Mouse (Mus musculus) embryonic facial prominence, embryonic 13.5 days (tissue): ENCODE results near the gene Rph3a. TPM values are rescaled to one million over a fixed set of nuclear protein-coding genes. Genes with fewer than 3 reads are reported as not detected.
"Not testable (repeated sequence)": the region's sequence is repeated elsewhere in the genome, so short reads cannot be mapped to it uniquely, and the experiment has no call there.

Experiments
- ATAC-seq: fragments of 200-750 bp; cut with Nextera tagmentation; 2 replicates; pipeline ENCODE4 v1.8.0; 2017; ENCODE audit warnings: low read depth; ENCODE audit not compliant: insufficient number of reproducible peaks, insufficient read depth, low FRiP score, low TSS enrichment
- H3K27ac ChIP-seq: fragments of 300-500 bp; sonication (generic); 2 replicates; pipeline ENCODE4 v1.5.1; 2015; ENCODE audit warnings: moderate library complexity, mild to moderate bottlenecking, inconsistent platforms
- H3K27me3 ChIP-seq: fragments of 300-500 bp; sonication (generic); 2 replicates; pipeline ENCODE4 v1.6.1; 2015; ENCODE audit warnings: mild to moderate bottlenecking, inconsistent platforms
- H3K36me3 ChIP-seq: fragments of 300-500 bp; sonication (generic); 2 replicates; pipeline ENCODE4 v1.6.1; 2015; ENCODE audit warnings: mild to moderate bottlenecking, inconsistent platforms
- H3K4me1 ChIP-seq: fragments of 300-500 bp; sonication (generic); 2 replicates; pipeline ENCODE4 v1.6.1; 2015; ENCODE audit warnings: inconsistent platforms
- H3K4me2 ChIP-seq: fragments of 300-500 bp; sonication (generic); 2 replicates; pipeline ENCODE4 v1.6.1; 2015; ENCODE audit warnings: moderate library complexity, mild to moderate bottlenecking, inconsistent platforms
- H3K4me3 ChIP-seq: fragments of 300-500 bp; sonication (generic); 2 replicates; pipeline ENCODE4 v1.5.1; 2015; ENCODE audit warnings: mild to moderate bottlenecking, inconsistent platforms
- H3K9ac ChIP-seq: fragments of 300-500 bp; sonication (generic); 2 replicates; pipeline ENCODE4 v1.6.1; 2015; ENCODE audit warnings: mild to moderate bottlenecking, inconsistent platforms
- H3K9me3 ChIP-seq: fragments of 300-500 bp; sonication (generic); 2 replicates; pipeline ENCODE4 v1.6.1; 2016; ENCODE audit warnings: inconsistent platforms
- WGBS: fragments of 180-500 bp; shearing (Covaris S2); methylation state at CpG from one replicate; pipeline ENCODE4 v1.1.7; 2015; ENCODE audit warnings: mixed read lengths; 5-methylcytosine and 5-hydroxymethylcytosine counted together
- polyA plus RNA-seq: library from polyadenylated mRNA; unstranded; fragments of >200 nt; fragmentation: Nextera tagmentation; extraction: Ambion mirVana; gene quantifications from 2 replicates; pipeline ENCODE4 v1.2.1, GENCODE M21; 2015

Gene Rph3a
- polyA plus RNA-seq, 1 experiment from 2014 or later: 0.15 TPM

GRCm38 (mm10) chr5:120938586-120938985, 71.3 kb downstream of the Rph3a start:
- Histone ChIP-seq H3K9me3 (no peaks in the 10 kb centered on the region), H3K4me3 (no peak overlapping the region), H3K27me3 (no peaks in the 10 kb centered on the region), H3K4me1 (no peaks in the 10 kb centered on the region), H3K9ac (no peak overlapping the region), H3K4me2 (no peak overlapping the region), H3K27ac (no peak overlapping the region), H3K36me3 (no peaks in the 10 kb centered on the region)
- 43% methylated on average over 8 of the region's 8 CpGs for WGBS
- no peak for ATAC-seq

DNA sequence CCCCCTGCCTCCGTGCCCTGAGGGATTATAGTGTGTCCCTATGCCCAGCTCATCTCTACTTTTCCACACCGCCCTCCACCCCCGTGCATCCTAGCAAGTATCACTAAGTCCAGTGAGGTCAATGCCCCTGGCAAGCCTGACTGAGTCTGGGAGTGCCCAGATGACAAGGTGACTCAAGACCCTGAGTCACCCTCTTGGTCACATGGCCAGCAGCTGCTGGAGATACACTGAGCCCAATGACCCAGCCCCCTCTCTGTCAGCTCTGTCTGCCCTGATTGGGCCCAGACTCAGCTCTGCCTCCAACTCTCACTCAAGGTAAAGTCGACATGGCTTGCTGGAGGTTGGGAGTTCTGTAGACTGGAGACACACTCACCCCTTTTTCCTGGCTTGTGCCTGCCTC, 72.1 kb downstream of the Rph3a start:
- ATAC-seq: no peak
- 67% methylated on average over 4 of the region's 4 CpGs for WGBS
- Histone ChIP-seq H3K9ac (no peak overlapping the region), H3K4me3 (no peak overlapping the region), H3K27ac (no peak overlapping the region), H3K4me2 (no peak overlapping the region), H3K36me3 (no peaks in the 10 kb centered on the region), H3K27me3 (no peaks in the 10 kb centered on the region), H3K4me1 (no peaks in the 10 kb centered on the region), H3K9me3 (no peaks in the 10 kb centered on the region)

DNA sequence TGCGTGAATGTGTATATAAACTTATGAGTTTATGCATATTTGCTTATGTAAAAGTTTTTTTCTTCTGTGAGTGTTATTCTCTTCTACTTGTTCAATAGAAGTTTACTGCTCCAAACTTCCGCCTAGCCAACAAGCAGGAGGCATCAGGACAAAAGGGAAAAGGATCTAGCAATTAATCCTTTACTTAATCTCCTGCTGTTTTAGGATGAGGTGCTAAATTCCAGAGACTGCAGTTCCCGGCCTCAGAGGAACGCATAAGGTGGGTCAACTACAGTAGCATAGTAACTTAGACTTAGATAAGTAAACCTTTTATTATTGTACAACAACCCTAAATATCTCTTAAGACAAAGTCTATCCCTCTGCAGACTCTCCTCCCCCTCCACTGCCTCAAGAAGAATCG, 75.9 kb downstream of the Rph3a start:
- no peaks in the 10 kb centered on the region for H3K36me3 ChIP-seq
- H3K4me3 ChIP-seq: no peak overlapping the region
- H3K9ac ChIP-seq: no peak overlapping the region
- H3K27ac ChIP-seq: no peak overlapping the region
- H3K27me3 ChIP-seq: no peaks in the 10 kb centered on the region
- H3K4me2 ChIP-seq: no peak overlapping the region
- no peaks in the 10 kb centered on the region for H3K4me1 ChIP-seq
- 26% methylated on average over 5 of the region's 5 CpGs for WGBS
- ATAC-seq: no peak
- no peaks in the 10 kb centered on the region for H3K9me3 ChIP-seq

GRCm38 (mm10) chr5:120927036-120927435, 82.9 kb downstream of the Rph3a start:
- ATAC-seq: no peak
- 8% methylated on average over 1 of the region's 1 CpGs for WGBS
- no peak overlapping the region for H3K27ac ChIP-seq
- no peak overlapping the region for H3K9ac ChIP-seq
- no peaks in the 10 kb centered on the region for H3K36me3 ChIP-seq
- no peak overlapping the region for H3K4me2 ChIP-seq
- no peak overlapping the region for H3K4me3 ChIP-seq
- no peaks in the 10 kb centered on the region for H3K9me3 ChIP-seq
- H3K27me3 ChIP-seq: no peaks in the 10 kb centered on the region
- no peaks in the 10 kb centered on the region for H3K4me1 ChIP-seq

- not testable (repeated sequence) for H3K4me2 ChIP-seq, H3K9me3 ChIP-seq, H3K4me1 ChIP-seq, H3K9ac ChIP-seq, H3K36me3 ChIP-seq, H3K4me3 ChIP-seq, H3K27me3 ChIP-seq, H3K27ac ChIP-seq, ATAC-seq
- 65% methylated on average over 2 of the region's 2 CpGs for WGBS
Measured at GRCm38 (mm10) chr5:120926311-120926710, 83.6 kb downstream of the Rph3a start.

DNA sequence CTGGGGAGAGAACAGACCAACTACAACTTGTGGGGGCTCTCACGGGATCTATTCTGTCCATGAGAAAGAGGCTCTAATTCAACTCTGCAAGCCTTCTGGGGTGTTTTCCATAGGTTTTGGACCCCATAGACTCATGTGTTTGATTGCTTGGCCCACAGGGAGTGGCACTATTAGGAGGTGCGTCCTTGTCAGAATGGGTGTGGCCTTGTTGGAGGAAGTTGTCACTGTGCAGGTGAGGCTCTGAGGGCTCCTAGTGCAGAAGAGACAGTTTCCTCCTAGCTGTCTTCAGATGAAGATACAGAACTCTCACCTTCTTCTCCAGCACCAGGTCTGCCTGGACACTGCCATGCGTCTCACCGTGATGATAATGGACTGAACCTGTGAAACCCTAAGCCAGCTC, 85.4 kb downstream of the Rph3a start:
- WGBS: 77% methylated on average over 4 of the region's 4 CpGs
- H3K4me1 ChIP-seq, H3K27ac ChIP-seq, ATAC-seq, H3K36me3 ChIP-seq, H3K9me3 ChIP-seq, H3K4me2 ChIP-seq, H3K4me3 ChIP-seq, H3K27me3 ChIP-seq, H3K9ac ChIP-seq: not testable (repeated sequence)

GRCm38 (mm10) chr5:120923969-120924368, 85.9 kb downstream of the Rph3a start:
- Histone ChIP-seq H3K9me3 (no peaks in the 10 kb centered on the region), H3K4me1 (no peaks in the 10 kb centered on the region), H3K4me2 (no peak overlapping the region), H3K27me3 (no peaks in the 10 kb centered on the region), H3K4me3 (no peak overlapping the region), H3K27ac (no peak overlapping the region), H3K36me3 (no peaks in the 10 kb centered on the region), H3K9ac (no peak overlapping the region)
- 76% methylated on average over 4 of the region's 4 CpGs for WGBS
- no peak for ATAC-seq

DNA sequence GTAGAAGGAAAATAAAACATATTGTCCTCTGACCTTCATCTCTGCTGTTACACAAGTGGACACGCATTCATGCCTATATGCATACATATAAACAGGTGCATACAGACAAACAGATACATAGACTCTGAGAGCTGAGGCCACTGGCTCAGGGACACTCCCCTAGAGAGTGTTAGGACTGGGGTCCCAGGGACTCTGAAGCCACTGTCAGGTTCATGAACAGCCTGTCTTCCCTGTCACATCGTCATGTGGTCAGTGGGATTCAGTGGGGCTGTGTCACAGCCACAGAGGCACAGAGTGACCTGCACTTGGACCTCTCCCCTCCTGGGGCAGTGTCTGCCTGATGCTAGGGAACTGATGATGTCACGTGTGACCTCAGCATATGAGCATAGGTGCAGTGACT, 89.6 kb downstream of the Rph3a start:
- no peak overlapping the region for H3K4me3 ChIP-seq
- no peak overlapping the region for H3K27ac ChIP-seq
- WGBS: 84% methylated on average over 3 of the region's 3 CpGs
- no peaks in the 10 kb centered on the region for H3K27me3 ChIP-seq
- H3K9me3 ChIP-seq: no peaks in the 10 kb centered on the region
- H3K4me1 ChIP-seq: no peaks in the 10 kb centered on the region
- H3K9ac ChIP-seq: no peak overlapping the region
- H3K4me2 ChIP-seq: no peak overlapping the region
- no peaks in the 10 kb centered on the region for H3K36me3 ChIP-seq
- ATAC-seq: no peak

GRCm38 (mm10) chr5:120919156-120919935, 90.5 kb downstream of the Rph3a start:
- not testable (repeated sequence) for H3K4me1 ChIP-seq, H3K27me3 ChIP-seq, H3K9me3 ChIP-seq, H3K4me2 ChIP-seq, H3K27ac ChIP-seq, H3K36me3 ChIP-seq, H3K4me3 ChIP-seq, ATAC-seq, H3K9ac ChIP-seq
- WGBS: 60% methylated on average over 2 of the region's 2 CpGs

DNA sequence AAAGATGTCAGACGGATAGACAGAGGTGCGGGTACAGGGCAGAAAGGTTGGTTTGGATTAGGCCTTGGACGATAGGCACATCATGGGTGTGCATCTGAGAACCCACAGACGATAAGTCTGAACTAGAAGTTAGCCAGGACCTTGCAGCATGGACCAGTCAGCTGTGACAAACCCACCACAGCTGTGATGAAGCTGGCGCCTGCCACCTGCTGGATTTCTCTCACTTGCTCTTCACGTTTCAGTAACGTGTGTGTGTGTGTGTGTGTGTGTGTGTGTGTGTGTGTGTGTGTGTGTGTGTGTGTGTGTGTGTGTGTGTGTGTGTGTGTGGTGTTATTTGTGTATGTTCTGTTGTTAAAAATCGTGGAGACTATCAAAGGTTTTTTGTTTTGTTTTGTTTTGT, 95.7 kb downstream of the Rph3a start, which contains the start of gene Oas1d:
Gene Oas1d, plus strand, starts transcription at position 333 of the 400 bp plus-strand sequence.
- H3K4me1 ChIP-seq, H3K9ac ChIP-seq, H3K27ac ChIP-seq, H3K9me3 ChIP-seq, H3K27me3 ChIP-seq, H3K4me2 ChIP-seq, H3K36me3 ChIP-seq, ATAC-seq, H3K4me3 ChIP-seq: not testable (repeated sequence)
- WGBS: 46% methylated on average over 8 of the region's 8 CpGs

- no peak overlapping the region for H3K4me3 ChIP-seq
- no peak for ATAC-seq
- H3K27me3 ChIP-seq: no peaks in the 10 kb centered on the region
- no peak overlapping the region for H3K27ac ChIP-seq
- no peaks in the 10 kb centered on the region for H3K4me1 ChIP-seq
- no peaks in the 10 kb centered on the region for H3K9me3 ChIP-seq
- H3K9ac ChIP-seq: no peak overlapping the region
- H3K36me3 ChIP-seq: no peaks in the 10 kb centered on the region
- WGBS: 42% methylated on average over 7 of the region's 7 CpGs
- no peak overlapping the region for H3K4me2 ChIP-seq
Measured at GRCm38 (mm10) chr5:120908196-120908920, 101.5 kb downstream of the Rph3a start.
